Mouse (Mus musculus) heart, embryonic 16.5 days (tissue): ENCODE measurements around the gene Skp2. TPM values are rescaled to one million over a fixed set of nuclear protein-coding genes. Genes with fewer than 3 reads are reported as not detected.

ENCODE experiments used
- ATAC-seq: fragments of 200-750 bp; cut with Nextera tagmentation; replicated peaks from 2 replicates; pipeline ENCODE4 v1.8.0; 2017; ENCODE audit warnings: moderate number of reproducible peaks; ENCODE audit not compliant: insufficient read depth, low FRiP score; ENCODE audit errors: extremely low read depth
- H3K27ac ChIP-seq: fragments of 300-500 bp; sonication (generic); 2 replicates; pipeline ENCODE4 v1.5.1; 2014; ENCODE audit warnings: mild to moderate bottlenecking, low read length, control low read depth, moderate library complexity
- H3K27me3 ChIP-seq: fragments of 300-500 bp; sonication (generic); 2 replicates; pipeline ENCODE4 v1.6.1; 2014; ENCODE audit warnings: low read length, mixed read lengths; ENCODE audit not compliant: control insufficient read depth, insufficient read depth
- H3K36me3 ChIP-seq: fragments of 300-500 bp; sonication (generic); 2 replicates; pipeline ENCODE4 v1.6.1; 2014; ENCODE audit not compliant: control insufficient read depth, insufficient read depth
- H3K4me1 ChIP-seq: fragments of 300-500 bp; sonication (generic); 2 replicates; pipeline ENCODE4 v1.6.1; 2014; ENCODE audit warnings: low read length, mixed read lengths; ENCODE audit not compliant: control insufficient read depth, insufficient read depth
- H3K4me2 ChIP-seq: fragments of 300-500 bp; sonication (generic); 2 replicates; pipeline ENCODE4 v1.6.1; 2014; ENCODE audit warnings: low read depth, mild to moderate bottlenecking, control low read depth, low read length
- H3K4me3 ChIP-seq: fragments of 300-500 bp; sonication (generic); 2 replicates; pipeline ENCODE4 v1.5.1; 2014; ENCODE audit warnings: mild to moderate bottlenecking, control low read depth, low read length
- H3K9ac ChIP-seq: fragments of 300-500 bp; sonication (generic); 2 replicates; pipeline ENCODE4 v1.6.1; 2014; ENCODE audit warnings: low read length, control low read depth
- H3K9me3 ChIP-seq: fragments of 300-500 bp; sonication (generic); replicated peaks from 2 replicates; pipeline ENCODE4 v1.6.1; 2016; ENCODE audit warnings: low read length; ENCODE audit not compliant: control insufficient read depth
- WGBS: fragments of 180-500 bp; shearing (Covaris S2); extraction: QIAGEN DNeasy Blood & Tissue Kit; methylation state at CpG from one replicate; pipeline ENCODE4 v1.1.7; 2014; 5-methylcytosine and 5-hydroxymethylcytosine counted together
- polyA plus RNA-seq: library from polyadenylated mRNA; unstranded; fragments of >200 nt; fragmentation: Nextera tagmentation; extraction: Ambion mirVana; gene quantifications from 2 replicates; pipeline ENCODE4 v1.2.1, GENCODE M21; 2015

Skp2 gene
- polyA plus RNA-seq, 1 experiment from 2014 or later: 21.8 TPM

- H3K36me3 ChIP-seq: no peaks in the 10 kb centered on the region
- peak overlapping the region; percentile 98 for H3K27ac ChIP-seq
- 13% methylated on average over 2 of the region's 2 CpGs for WGBS
- H3K9me3 ChIP-seq: no peaks in the 10 kb centered on the region
- peak overlapping the region; percentile 97 for H3K9ac ChIP-seq
- peaks cover 59% of the 10 kb centered on the region for H3K4me1 ChIP-seq
- peak overlapping the region; percentile 97; the same call in 1 of the 2 replicates for H3K4me3 ChIP-seq
- peak overlapping the region; percentile 71 for H3K4me2 ChIP-seq
- no peaks in the 10 kb centered on the region for H3K27me3 ChIP-seq
- ATAC-seq: no peak
Measured at GRCm38 (mm10) chr15:9074139-9074538, 81.1 kb downstream of the Skp2 start.

GRCm38 (mm10) chr15:9073684-9074083 lies 81.5 kb downstream of the Skp2 start:
- Histone ChIP-seq H3K4me3 (peak overlapping the region; percentile 97), H3K27me3 (no peaks in the 10 kb centered on the region), H3K4me1 (peaks cover 56% of the 10 kb centered on the region), H3K9me3 (no peaks in the 10 kb centered on the region), H3K9ac (peak overlapping the region; percentile 97), H3K4me2 (peak overlapping the region; percentile 71), H3K27ac (peak overlapping the region; percentile 98), H3K36me3 (no peaks in the 10 kb centered on the region)
- WGBS: 68% methylated on average over 5 of the region's 5 CpGs
- ATAC-seq: no peak

GRCm38 (mm10) chr15:9073067-9073608 lies 82.1 kb downstream of the Skp2 start:
- peaks cover 51% of the 10 kb centered on the region for H3K4me1 ChIP-seq
- no peaks in the 10 kb centered on the region for H3K9me3 ChIP-seq
- WGBS: 19% methylated on average over 12 of the region's 12 CpGs
- no peaks in the 10 kb centered on the region for H3K27me3 ChIP-seq
- peak overlapping the region; percentile 97 for H3K4me3 ChIP-seq
- H3K9ac ChIP-seq: peak overlapping the region; percentile 97
- H3K36me3 ChIP-seq: no peaks in the 10 kb centered on the region
- H3K27ac ChIP-seq: peak overlapping the region; percentile 98
- H3K4me2 ChIP-seq: peak overlapping the region; percentile 71
- no peak for ATAC-seq

GRCm38 (mm10) chr15:9072630-9073029 lies 82.6 kb downstream of the Skp2 start:
- Histone ChIP-seq H3K27me3 (no peaks in the 10 kb centered on the region), H3K4me3 (peak overlapping the region; percentile 97), H3K9me3 (no peaks in the 10 kb centered on the region), H3K4me1 (peaks cover 48% of the 10 kb centered on the region), H3K36me3 (no peaks in the 10 kb centered on the region), H3K4me2 (peak overlapping the region; percentile 71), H3K27ac (peak overlapping the region; percentile 98), H3K9ac (peak overlapping the region; percentile 97)
- ATAC-seq: no peak
- 12% methylated on average over 5 of the region's 5 CpGs for WGBS

GRCm38 (mm10) chr15:9071556-9072544 lies 83.4 kb downstream of the Skp2 start:
- peak; percentile 6 for ATAC-seq
- under 1% methylated on average over 66 of the region's 66 CpGs for WGBS

GRCm38 (mm10) chr15:9070912-9071555 lies 84.2 kb downstream of the Skp2 start, which contains the start of gene Nadk2:
Gene Nadk2, plus strand, starts transcription at chr15:9071260.
- H3K4me3 ChIP-seq: peak within 1 kb of the TSS; percentile 97
- no peaks in the 10 kb centered on the region for H3K9me3 ChIP-seq
- peak; percentile 99 for ATAC-seq
- H3K27ac ChIP-seq: peak within 1 kb of the TSS; percentile 98
- no peaks in the 10 kb centered on the region for H3K36me3 ChIP-seq
- peaks cover 35% of the 10 kb centered on the region for H3K4me1 ChIP-seq
- under 1% methylated on average over 52 of the region's 54 CpGs for WGBS
- H3K27me3 ChIP-seq: no peaks in the 10 kb centered on the region
- peak within 1 kb of the TSS; percentile 97 for H3K9ac ChIP-seq
- peak within 1 kb of the TSS; percentile 91 for H3K4me2 ChIP-seq

More at GRCm38 (mm10) chr15:9071556-9072544, 83.4 kb downstream of the Skp2 start:
- peak overlapping the region; percentile 97 for H3K4me3 ChIP-seq
- H3K9me3 ChIP-seq: no peaks in the 10 kb centered on the region
- H3K4me2 ChIP-seq: peak overlapping the region; percentile 71
- H3K4me1 ChIP-seq: peaks cover 42% of the 10 kb centered on the region
- H3K9ac ChIP-seq: peak overlapping the region; percentile 97
- peak overlapping the region; percentile 98 for H3K27ac ChIP-seq
- no peaks in the 10 kb centered on the region for H3K36me3 ChIP-seq
- H3K27me3 ChIP-seq: no peaks in the 10 kb centered on the region

GRCm38 (mm10) chr15:9070353-9070752 lies 84.9 kb downstream of the Skp2 start:
- WGBS: 0% methylated on average over 3 of the region's 3 CpGs
- Histone ChIP-seq H3K27me3 (no peaks in the 10 kb centered on the region), H3K9me3 (no peaks in the 10 kb centered on the region), H3K4me3 (peak overlapping the region; percentile 97), H3K27ac (peak overlapping the region; percentile 86), H3K9ac (peak overlapping the region; percentile 83), H3K4me1 (peaks cover 29% of the 10 kb centered on the region), H3K4me2 (peak overlapping the region; percentile 91), H3K36me3 (no peaks in the 10 kb centered on the region)
- ATAC-seq: no peak

GRCm38 (mm10) chr15:9068881-9069280 lies 86.3 kb downstream of the Skp2 start:
- H3K27ac ChIP-seq: no peak overlapping the region
- H3K36me3 ChIP-seq: no peaks in the 10 kb centered on the region
- peaks cover 15% of the 10 kb centered on the region for H3K4me1 ChIP-seq
- no peak overlapping the region for H3K4me2 ChIP-seq
- H3K4me3 ChIP-seq: no peak overlapping the region
- H3K27me3 ChIP-seq: no peaks in the 10 kb centered on the region
- WGBS: 80% methylated on average over 4 of the region's 4 CpGs
- H3K9me3 ChIP-seq: no peaks in the 10 kb centered on the region
- ATAC-seq: no peak
- no peak overlapping the region for H3K9ac ChIP-seq
